Mouse (Mus musculus) cerebellum, adult 8-10 months (tissue): Measurements from ENCODE around the gene Ptpn4.

Experiments used
- DNase-seq: peaks from one replicate; pipeline ENCODE4 v3.0.0; 2022

Ptpn4 gene

GRCm38 (mm10) chr1:119640006-119640405 is 197.4 kb downstream of the Ptpn4 start:
- DNase-seq: no peak

GRCm38 (mm10) chr1:119637188-119638023 is 200.0 kb downstream of the Ptpn4 start:
- no peak for DNase-seq

GRCm38 (mm10) chr1:119634746-119635145 is 202.7 kb downstream of the Ptpn4 start:
- no peak for DNase-seq

GRCm38 (mm10) chr1:119630428-119630827 is 207.0 kb downstream of the Ptpn4 start:
- no peak for DNase-seq

GRCm38 (mm10) chr1:119626837-119627236 is 210.6 kb downstream of the Ptpn4 start:
- no peak for DNase-seq

- no peak for DNase-seq
Measured at GRCm38 (mm10) chr1:119624444-119624843, 213.0 kb downstream of the Ptpn4 start.

- no peak for DNase-seq
Measured at GRCm38 (mm10) chr1:119605396-119605795, 232.0 kb downstream of the Ptpn4 start.
